8 mouse cellular contexts compared by ENCODE assay signal in genomic region chr6:88906369-88907108, GRCm38 (mm10). TPM values are rescaled to one million over a fixed set of nuclear protein-coding genes. Genes with fewer than 3 reads are reported as not detected.
DNase-seq lines count a peak whose midpoint lies in the region; ATAC-seq and TF ChIP-seq lines count a peak whose summit lies in the region.

No protein-coding gene starts in this region.

- peaks cover 41% of the 10 kb centered on the region for H3K36me3 ChIP-seq in heart, embryonic 10.5 days
- H3K36me3 ChIP-seq in liver, embryonic 12.5 days, result peaks cover 69% of the 10 kb centered on the region
- H3K36me3 ChIP-seq in myocyte (ENCODE audit: control insufficient read depth, insufficient read depth), result no peaks in the 10 kb centered on the region
- H3K36me3 ChIP-seq in stomach, postnatal 0 days (ENCODE audit: control insufficient read depth, insufficient read depth, low read length), result peaks cover 21% of the 10 kb centered on the region

- H3ac ChIP-seq in myocyte (ENCODE audit: control insufficient read depth, insufficient read length), result no peak overlapping the region

- H3K4me3 ChIP-seq in heart, embryonic 10.5 days, result peak overlapping the region; percentile 37
- no peak overlapping the region for H3K4me3 ChIP-seq in liver, embryonic 12.5 days
- H3K4me3 ChIP-seq in myocyte, result no peak overlapping the region
- H3K4me3 ChIP-seq in stomach, postnatal 0 days (ENCODE audit: low read depth, low read length), result no peak overlapping the region

- H3K79me2 ChIP-seq in myocyte (ENCODE audit: control insufficient read depth, insufficient read depth), result peaks cover 6% of the 10 kb centered on the region

- H3K27me3 ChIP-seq in heart, embryonic 10.5 days (ENCODE audit: insufficient read depth, poor library complexity, severe bottlenecking), result no peaks in the 10 kb centered on the region
- no peaks in the 10 kb centered on the region for H3K27me3 ChIP-seq in liver, embryonic 12.5 days (replicated peaks)
- no peaks in the 10 kb centered on the region for H3K27me3 ChIP-seq in myocyte (ENCODE audit: control insufficient read depth, insufficient read depth, insufficient read length)
- H3K27me3 ChIP-seq in stomach, postnatal 0 days (ENCODE audit: control insufficient read depth, insufficient read depth, low read length), result no peaks in the 10 kb centered on the region

- TF ChIP-seq POLR2A in myocyte (IDR thresholded peaks at IDR 0.05; ENCODE audit: insufficient read length, low read depth), result no peak

- peak overlapping the region; percentile 55; the same call in 1 of the 2 replicates for H3K9ac ChIP-seq in liver, embryonic 12.5 days
- no peak overlapping the region for H3K9ac ChIP-seq in stomach, postnatal 0 days (ENCODE audit: low read length)

- H3K4me2 ChIP-seq in liver, embryonic 12.5 days, result peak overlapping the region; percentile 38
- H3K4me2 ChIP-seq in myocyte (ENCODE audit: low read depth), result peak overlapping the region; percentile 56
- peak overlapping the region; percentile 27; the same call in 1 of the 2 replicates for H3K4me2 ChIP-seq in stomach, postnatal 0 days (replicated peaks; ENCODE audit: low read depth)

- no peaks in the 10 kb centered on the region for H3K9me3 ChIP-seq in heart, embryonic 10.5 days
- H3K9me3 ChIP-seq in liver, embryonic 12.5 days (replicated peaks), result no peaks in the 10 kb centered on the region
- no peaks in the 10 kb centered on the region for H3K9me3 ChIP-seq in stomach, postnatal 0 days (ENCODE audit: control insufficient read depth, low read length)

- ATAC-seq in liver, embryonic 12.5 days, result peak; percentile 22
- peak; percentile 39; the same call in 1 of the 2 replicates for ATAC-seq in stomach, postnatal 0 days (ENCODE audit: low FRiP score, low TSS enrichment)

- peak; percentile 96 for TF ChIP-seq CTCF in stomach, postnatal 0 days (IDR thresholded peaks at IDR 0.05; ENCODE audit: low read depth)

- peaks cover 48% of the 10 kb centered on the region for H3K4me1 ChIP-seq in heart, embryonic 10.5 days
- H3K4me1 ChIP-seq in liver, embryonic 12.5 days, result peaks cover 65% of the 10 kb centered on the region
- peaks cover 9% of the 10 kb centered on the region for H3K4me1 ChIP-seq in stomach, postnatal 0 days (replicated peaks; ENCODE audit: control insufficient read depth, insufficient read depth)

- 14% methylated on average over 16 of the region's 16 CpGs for WGBS in heart, embryonic 10.5 days
- WGBS in liver, embryonic 12.5 days (ENCODE audit: insufficient replicate concordance), result 21% methylated on average over 16 of the region's 16 CpGs
- 19% methylated on average over 16 of the region's 16 CpGs for WGBS in stomach, postnatal 0 days

- DNase-seq in CD4-positive, CD25-positive, alpha-beta regulatory T cell, adult 2 months (ENCODE audit: low read depth, low spot score), result peak; percentile 84
- DNase-seq in adrenal gland, adult 2 months, result peak; percentile 78
- peak; percentile 54 for DNase-seq in embryo, embryonic 11.5 days (ENCODE audit: low read depth, low spot score)
- peak; percentile 90 for DNase-seq in heart, embryonic 10.5 days (ENCODE audit: low spot score)
- DNase-seq in kidney, adult 9 months, result peak; percentile 82
- DNase-seq in stomach, postnatal 0 days (ENCODE audit: low spot score), result peak; percentile 81

- TF ChIP-seq EP300 in stomach, postnatal 0 days (optimal IDR thresholded peaks at IDR 0.05), result no peak

- H3K27ac ChIP-seq in heart, embryonic 10.5 days, result peak overlapping the region; percentile 30
- peak overlapping the region; percentile 94 for H3K27ac ChIP-seq in liver, embryonic 12.5 days
- no peak overlapping the region for H3K27ac ChIP-seq in stomach, postnatal 0 days (replicated peaks)

TF ChIP-seq in myocyte, 11 proteins besides CTCF, POLR2A, EP300 and RAD21:
- TF ChIP-seq MYOD1 (IDR thresholded peaks at IDR 0.05; ENCODE audit: control insufficient read depth in 1 of 3, insufficient read length in 2 of 3, low read depth in 2 of 3) (no peak), USF1 (IDR thresholded peaks at IDR 0.05; ENCODE audit: low read depth) (peak; percentile 71)

RNA-seq across cellular contexts. Expression of gene Tpra1, which starts 4.5 kb away (rescaled TPM):
- 100 to 1,000 TPM in 1 of 2 experiments, 10 to 100 TPM in 1; 87.0 to 108 TPM for total RNA-seq in adrenal gland, adult 2 months (2021)
- 578 and 603 TPM in 2 replicates for polyA plus RNA-seq in adrenal gland, adult 2 months (2012; rRNA removed)
- polyA plus RNA-seq in heart, embryonic 10.5 days (2016; fragmentation: Nextera tagmentation; extraction: Ambion mirVana), result 46.1 and 52.4 TPM in 2 replicates
- polyA plus RNA-seq in liver, embryonic 12.5 days (2016; fragmentation: Nextera tagmentation; extraction: Ambion mirVana), result 52.7 and 53.9 TPM in 2 replicates
- polyA plus RNA-seq in myocyte (2012; fragmentation: generic; extraction: Trizol), result 27.3 TPM
- polyA plus RNA-seq in stomach, postnatal 0 days (2015; fragmentation: Nextera tagmentation; extraction: Ambion mirVana), result 39.8 and 42.8 TPM in 2 replicates

RNA-seq across cellular contexts. Expression of gene Mcm2, which starts 8.0 kb away (rescaled TPM):
- total RNA-seq in adrenal gland, adult 2 months (2021), result 10 to 100 TPM; 18.1 to 33.1 TPM
- polyA plus RNA-seq in adrenal gland, adult 2 months (2012; rRNA removed), result 24.4 and 33.4 TPM in 2 replicates
- 184 TPM in 2 replicates for polyA plus RNA-seq in heart, embryonic 10.5 days (2016; fragmentation: Nextera tagmentation; extraction: Ambion mirVana)
- 240 and 243 TPM in 2 replicates for polyA plus RNA-seq in liver, embryonic 12.5 days (2016; fragmentation: Nextera tagmentation; extraction: Ambion mirVana)
- 42.1 TPM for polyA plus RNA-seq in myocyte (2012; fragmentation: generic; extraction: Trizol)
- 24.2 and 25.0 TPM in 2 replicates for polyA plus RNA-seq in stomach, postnatal 0 days (2015; fragmentation: Nextera tagmentation; extraction: Ambion mirVana)

RNA-seq across cellular contexts. Expression of gene Podxl2, which starts 31.7 kb away (rescaled TPM):
- total RNA-seq in adrenal gland, adult 2 months (2021), result 10 to 100 TPM; 24.2 to 78.2 TPM
- 263 and 360 TPM in 2 replicates for polyA plus RNA-seq in adrenal gland, adult 2 months (2012; rRNA removed)
- polyA plus RNA-seq in heart, embryonic 10.5 days (2016; fragmentation: Nextera tagmentation; extraction: Ambion mirVana), result 26.7 and 28.6 TPM in 2 replicates
- 4.6 and 5.0 TPM in 2 replicates for polyA plus RNA-seq in liver, embryonic 12.5 days (2016; fragmentation: Nextera tagmentation; extraction: Ambion mirVana)
- 3.4 TPM for polyA plus RNA-seq in myocyte (2012; fragmentation: generic; extraction: Trizol)
- polyA plus RNA-seq in stomach, postnatal 0 days (2015; fragmentation: Nextera tagmentation; extraction: Ambion mirVana), result 31.4 and 38.5 TPM in 2 replicates

Comparison
In these comparisons a context has a peak if more than half of its experiments do, and no peak if none do; other contexts are left out.
1. RNA of gene Tpra1, which starts 4.5 kb away (polyA plus RNA-seq): 578 to 603 TPM in adrenal gland, adult 2 months; 52.7 to 53.9 TPM in liver, embryonic 12.5 days, 46.1 to 52.4 TPM in heart, embryonic 10.5 days, 39.8 to 42.8 TPM in stomach, postnatal 0 days and 27.3 TPM in myocyte (single experiment); every median in the first group is over 10 times any median in the second.
2. Peak in every context shown above with its lines, with median percentiles within 50 percentile points of each other: DNase-seq and H3K4me2 ChIP-seq.